Mouse (Mus musculus) kidney, postnatal 0 days (tissue): Measurements from ENCODE around the gene Gm29427. TPM values are rescaled to one million over a fixed set of nuclear protein-coding genes. Genes with fewer than 3 reads are reported as not detected.
"Not testable (repeated sequence)": the region's sequence is repeated elsewhere in the genome, so short reads cannot be mapped to it uniquely, and the experiment has no call there.

ENCODE experiments used
- ATAC-seq: fragments of 200-750 bp; cut with Nextera tagmentation; replicated peaks from 2 replicates; pipeline ENCODE4 v1.8.0; 2017; ENCODE audit warnings: low read depth, moderate number of reproducible peaks, moderate TSS enrichment, moderate library complexity; ENCODE audit not compliant: low FRiP score
- DNase-seq: peaks from one replicate; pipeline ENCODE4 v3.0.0-alpha.2; 2016; ENCODE audit warnings: low spot score
- H3K27ac ChIP-seq: fragments of 300-500 bp; sonication (generic); 2 replicates; pipeline ENCODE4 v1.5.1; 2014; ENCODE audit warnings: mild to moderate bottlenecking
- H3K27me3 ChIP-seq: fragments of 300-500 bp; sonication (generic); 2 replicates; pipeline ENCODE4 v1.6.1; 2014; ENCODE audit warnings: low read length, mixed read lengths; ENCODE audit not compliant: insufficient read depth
- H3K36me3 ChIP-seq: fragments of 300-500 bp; sonication (generic); 2 replicates; pipeline ENCODE4 v1.6.1; 2014; ENCODE audit warnings: low read length, mixed read lengths; ENCODE audit not compliant: insufficient read depth
- H3K4me1 ChIP-seq: fragments of 300-500 bp; sonication (generic); replicated peaks from 2 replicates; pipeline ENCODE4 v1.6.1; 2014; ENCODE audit warnings: antibody characterized with exemption, low read length, mixed read lengths; ENCODE audit not compliant: insufficient read depth
- H3K4me2 ChIP-seq: fragments of 300-500 bp; sonication (generic); 2 replicates; pipeline ENCODE4 v1.6.1; 2014; ENCODE audit warnings: mild to moderate bottlenecking, low read length, moderate library complexity, mixed read lengths
- H3K4me3 ChIP-seq: fragments of 300-500 bp; sonication (generic); replicated peaks from 2 replicates; pipeline ENCODE4 v1.5.1; 2014; ENCODE audit warnings: low read depth, low read length
- H3K9ac ChIP-seq: fragments of 300-500 bp; sonication (generic); 2 replicates; pipeline ENCODE4 v1.6.1; 2014; ENCODE audit warnings: low read depth, low read length
- H3K9me3 ChIP-seq: fragments of 300-500 bp; sonication (generic); replicated peaks from 2 replicates; pipeline ENCODE4 v1.6.1; 2016; ENCODE audit warnings: low read length, inconsistent platforms, mixed read lengths
- CTCF ChIP-seq: IDR thresholded peaks from 2 replicates; pipeline ENCODE4 v1.5.1; 2016; ENCODE audit warnings: antibody characterized with exemption, low read depth, mild to moderate bottlenecking, moderate library complexity
- WGBS: fragments of 180-500 bp; shearing (Covaris S2); extraction: QIAGEN DNeasy Blood & Tissue Kit; methylation state at CpG from one replicate; pipeline ENCODE4 v1.1.7; 2014; 5-methylcytosine and 5-hydroxymethylcytosine counted together
- polyA plus RNA-seq: library from polyadenylated mRNA; unstranded; fragments of >200 nt; fragmentation: Nextera tagmentation; extraction: Ambion mirVana; gene quantifications from 2 replicates; pipeline ENCODE4 v1.2.1, GENCODE M21; 2015

Gm29427 gene
- polyA plus RNA-seq, 1 experiment from 2014 or later, result not detected

DNA sequence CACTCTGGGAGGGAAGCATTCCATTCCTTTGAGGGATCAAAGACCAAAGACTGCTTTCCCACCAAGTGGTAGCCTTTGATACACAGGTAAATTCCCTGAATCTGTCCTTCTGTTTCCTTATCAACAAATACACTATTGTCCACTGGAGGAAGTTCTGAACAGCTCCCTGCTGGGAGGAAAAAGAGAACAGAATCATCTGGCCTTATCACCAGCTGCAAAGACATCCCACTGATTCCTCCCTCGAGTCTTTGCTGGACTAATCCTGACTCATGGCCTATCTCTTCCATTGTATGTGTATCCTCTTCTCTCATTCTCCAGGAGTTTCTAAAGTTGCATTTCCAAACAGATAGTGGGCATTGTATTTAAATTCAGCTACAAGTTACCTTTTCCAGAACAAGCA, 31.7 kb downstream of the Gm29427 start:
- H3K27ac ChIP-seq, result no peak overlapping the region
- H3K4me3 ChIP-seq, result no peak overlapping the region
- no peaks in the 10 kb centered on the region for H3K27me3 ChIP-seq
- no peaks in the 10 kb centered on the region for H3K36me3 ChIP-seq
- 56% methylated on average over 1 of the region's 1 CpGs for WGBS
- no peak overlapping the region for H3K9ac ChIP-seq
- DNase-seq (no peak), ATAC-seq (no peak)
- H3K9me3 ChIP-seq, result no peaks in the 10 kb centered on the region
- no peak overlapping the region for H3K4me2 ChIP-seq
- H3K4me1 ChIP-seq, result no peaks in the 10 kb centered on the region
- TF ChIP-seq CTCF, result no peak

DNA sequence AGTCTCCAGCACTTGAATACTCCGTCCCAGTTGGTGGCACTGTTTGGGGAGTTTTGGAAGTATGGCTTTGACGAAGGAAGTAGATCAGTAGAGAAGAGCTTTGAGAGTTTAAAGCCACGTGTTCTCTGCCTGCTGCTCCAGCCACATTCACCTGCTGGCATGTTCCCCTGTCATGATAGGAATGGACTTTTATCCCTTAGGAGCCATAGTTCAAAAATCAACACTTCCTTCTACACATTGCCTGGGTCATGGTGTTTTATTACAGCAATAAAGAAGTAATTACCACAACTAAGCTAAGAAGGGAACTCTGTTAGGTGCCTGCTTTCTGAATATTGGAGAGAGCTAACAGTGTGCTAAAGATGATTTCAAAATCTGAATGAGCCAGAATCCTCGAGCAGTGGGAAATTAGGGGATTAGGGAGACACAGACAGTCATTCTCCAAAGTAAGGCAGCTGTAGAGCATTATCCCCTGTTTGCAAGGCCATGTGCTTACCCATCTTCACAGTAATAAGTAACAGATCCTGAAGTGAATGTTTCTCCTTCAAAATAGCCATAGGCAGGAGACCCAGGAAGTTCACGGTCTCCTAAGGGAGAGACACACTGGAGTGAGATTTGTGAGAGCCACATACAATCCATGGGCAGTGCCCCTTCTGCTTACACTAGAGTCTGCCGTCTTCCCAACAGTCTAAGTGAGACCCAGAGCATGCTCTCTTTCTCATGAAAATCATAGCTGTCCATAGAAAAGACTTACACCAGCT, 33.8 kb downstream of the Gm29427 start:
- no peak for ATAC-seq
- H3K9me3 ChIP-seq, result no peaks in the 10 kb centered on the region
- no peak overlapping the region for H3K9ac ChIP-seq
- H3K4me3 ChIP-seq, result no peak overlapping the region
- no peaks in the 10 kb centered on the region for H3K36me3 ChIP-seq
- no peaks in the 10 kb centered on the region for H3K27me3 ChIP-seq
- no peak overlapping the region for H3K27ac ChIP-seq
- H3K4me1 ChIP-seq, result no peaks in the 10 kb centered on the region
- DNase-seq, result no peak
- WGBS, result 64% methylated on average over 6 of the region's 6 CpGs
- no peak overlapping the region for H3K4me2 ChIP-seq
- no peak for TF ChIP-seq CTCF

DNA sequence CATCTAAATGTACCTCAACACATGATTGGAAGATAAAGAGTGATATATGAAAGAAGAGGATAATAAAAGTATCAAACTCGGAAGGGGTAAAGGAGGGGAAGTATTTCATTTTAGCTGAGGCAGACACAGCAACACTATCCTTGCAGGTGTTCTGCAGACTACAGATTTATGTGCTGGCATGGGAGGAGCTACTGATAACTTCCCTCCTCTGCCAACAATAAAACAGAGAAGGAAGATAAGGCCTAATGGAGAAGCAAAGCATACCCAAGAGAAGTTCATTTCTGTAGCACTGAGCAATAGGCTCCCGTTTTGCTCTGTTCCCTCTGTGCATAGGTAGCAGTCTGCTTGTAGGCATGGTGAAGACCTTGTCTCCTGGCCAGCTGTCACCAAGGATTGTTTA, 34.5 kb downstream of the Gm29427 start:
- Histone ChIP-seq H3K4me2 (no peak overlapping the region), H3K27ac (no peak overlapping the region), H3K27me3 (no peaks in the 10 kb centered on the region), H3K9ac (no peak overlapping the region), H3K4me3 (no peak overlapping the region), H3K4me1 (no peaks in the 10 kb centered on the region), H3K9me3 (no peaks in the 10 kb centered on the region), H3K36me3 (no peaks in the 10 kb centered on the region)
- ATAC-seq (no peak), DNase-seq (no peak)
- no peak for TF ChIP-seq CTCF
- 50% methylated on average over 2 of the region's 2 CpGs for WGBS

DNA sequence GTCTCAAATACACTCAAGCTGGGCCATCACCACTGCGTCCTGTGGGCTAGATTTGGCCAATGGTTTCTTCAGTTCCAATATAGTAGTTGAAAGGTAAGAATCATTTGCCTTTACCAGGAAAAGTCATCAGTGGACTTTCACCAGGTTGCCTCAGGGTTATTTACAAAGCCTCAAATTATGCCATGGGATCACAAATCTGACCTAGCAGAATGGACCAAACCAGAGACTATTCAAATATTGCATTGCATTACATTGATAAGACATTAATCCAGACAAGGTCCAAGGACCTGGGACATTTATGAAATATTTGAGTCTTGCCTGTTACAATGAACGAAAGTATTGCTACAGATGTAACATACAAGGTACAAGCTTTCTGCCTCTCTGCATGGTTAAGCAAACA, 37.0 kb downstream of the Gm29427 start:
- whole genome bisulfite sequencing, result 87% methylated on average over 2 of the region's 2 CpGs
- no peak for TF ChIP-seq CTCF
- no peaks in the 10 kb centered on the region for H3K27me3 ChIP-seq
- no peaks in the 10 kb centered on the region for H3K36me3 ChIP-seq
- H3K4me1 ChIP-seq, result no peaks in the 10 kb centered on the region
- H3K4me3 ChIP-seq, result no peak overlapping the region
- ATAC-seq (no peak), DNase-seq (no peak)
- no peak overlapping the region for H3K4me2 ChIP-seq
- H3K27ac ChIP-seq, result no peak overlapping the region
- no peak overlapping the region for H3K9ac ChIP-seq
- no peaks in the 10 kb centered on the region for H3K9me3 ChIP-seq

DNA sequence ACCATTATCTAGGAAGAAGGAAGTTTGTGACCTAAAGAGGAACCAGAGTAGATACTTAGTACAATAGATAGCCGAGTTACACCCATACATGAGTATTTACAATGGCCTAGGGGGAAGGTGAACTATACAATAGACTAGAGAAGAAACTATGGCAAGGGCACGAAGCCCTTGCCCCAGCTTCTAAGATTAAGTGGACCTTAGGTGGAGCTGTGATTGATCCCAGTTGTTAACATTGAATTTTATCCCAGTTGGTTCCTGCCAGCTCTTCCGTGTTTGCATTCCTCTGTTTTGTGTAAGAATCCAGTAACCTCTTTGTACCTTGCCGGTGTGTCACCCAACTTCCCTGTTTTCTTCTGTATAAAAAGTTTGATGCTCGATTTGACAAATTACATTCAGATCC, 52.0 kb downstream of the Gm29427 start:
- 91% methylated on average over 5 of the region's 5 CpGs for WGBS
- not testable (repeated sequence) for H3K9me3 ChIP-seq, H3K27me3 ChIP-seq, H3K9ac ChIP-seq, DNase-seq, H3K4me1 ChIP-seq, H3K4me3 ChIP-seq, ATAC-seq, H3K36me3 ChIP-seq, H3K27ac ChIP-seq, H3K4me2 ChIP-seq

DNA sequence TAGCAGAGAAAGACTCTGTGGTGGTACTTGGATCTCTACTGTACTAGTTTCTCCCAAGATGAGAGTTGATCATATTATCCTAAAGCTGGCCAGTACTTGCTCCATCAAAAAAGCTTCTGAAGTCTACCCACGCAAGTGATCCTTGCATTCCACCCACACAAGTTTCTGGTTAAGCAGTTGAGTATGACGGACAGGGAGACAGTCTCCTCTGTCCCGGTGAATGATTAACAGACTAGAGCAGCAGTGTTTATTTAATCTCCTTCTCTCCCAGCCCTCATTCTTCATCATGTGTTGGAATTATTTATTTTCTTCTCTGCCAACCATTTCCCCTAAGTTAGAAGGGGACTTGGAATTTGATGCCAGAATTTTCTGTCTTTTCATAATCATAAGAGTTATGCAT, 54.1 kb downstream of the Gm29427 start, which contains the start of gene C4bp:
TSS of gene C4bp (minus strand) at position 179 of the 400 bp plus-strand sequence.
- ATAC-seq (no peak), DNase-seq (peak; percentile 22)
- WGBS, result 37% methylated on average over 3 of the region's 3 CpGs

DNA sequence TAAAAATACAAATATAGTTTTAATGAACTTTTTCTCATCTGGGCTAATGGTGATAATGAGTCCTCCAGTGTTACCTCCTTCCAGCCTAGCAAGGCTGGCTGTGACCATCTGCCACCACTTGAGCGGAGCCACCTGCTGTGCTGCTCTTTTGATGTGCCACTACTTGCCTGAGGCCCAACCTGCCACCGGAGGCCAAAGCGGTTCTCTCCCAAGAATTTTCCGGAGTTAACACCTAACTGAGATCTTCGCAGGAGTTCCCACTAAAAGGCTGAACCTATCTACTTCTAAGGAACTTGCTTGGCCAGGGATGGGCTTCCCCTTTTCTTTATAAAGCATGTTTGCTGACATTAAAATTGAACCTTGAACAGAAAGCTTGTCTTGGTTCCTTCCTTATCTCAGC, 56.0 kb downstream of the Gm29427 start:
- not testable (repeated sequence) for ATAC-seq

More for the DNA sequence above, 54.1 kb downstream of the Gm29427 start, which contains the start of gene C4bp:
- Histone ChIP-seq H3K4me3 (no peak within 1 kb of the TSS), H3K27me3 (no peaks in the 10 kb centered on the region), H3K9me3 (no peaks in the 10 kb centered on the region), H3K36me3 (no peaks in the 10 kb centered on the region), H3K9ac (no peak within 1 kb of the TSS), H3K4me1 (no peaks in the 10 kb centered on the region), H3K27ac (no peak within 1 kb of the TSS), H3K4me2 (no peak within 1 kb of the TSS)
- no peak for TF ChIP-seq CTCF

More for the DNA sequence above, 56.0 kb downstream of the Gm29427 start:
- not testable (repeated sequence) for H3K9ac ChIP-seq, H3K27me3 ChIP-seq, H3K27ac ChIP-seq, DNase-seq, H3K9me3 ChIP-seq, H3K4me3 ChIP-seq, H3K4me1 ChIP-seq, H3K4me2 ChIP-seq, H3K36me3 ChIP-seq
- WGBS, result 27% methylated on average over 5 of the region's 5 CpGs
